Mouse (Mus musculus) gastrocnemius, postnatal 36 days (tissue): ENCODE measurements around the gene Trpt1. TPM values are rescaled to one million over a fixed set of nuclear protein-coding genes. Genes with fewer than 3 reads are reported as not detected.

Source experiments
- DNase-seq, 2 experiments: peaks; one replicate each; pipeline ENCODE4 v3.0.0; 2022
- intact Hi-C: fragments of 180-260 bp; cut with DNase I; formaldehyde crosslinking; loops from one replicate; pipeline ENCODE4 v1.15.1; 2025
- total RNA-seq, 2 experiments: library from RNA; stranded (reverse); gene quantifications; 2 replicates each; pipeline ENCODE4 v1.2.3; 2021

Trpt1 gene
- total RNA-seq, 2 experiments from 2014 or later: 21.0 to 23.2 TPM

GRCm38 (mm10) chr19:6973581-6974190, 22.2 kb upstream of the Trpt1 start:
- intact Hi-C loops: no loop called here
- no peak for DNase-seq

GRCm38 (mm10) chr19:6974211-6975205, 21.4 kb upstream of the Trpt1 start, which contains the start of gene Ppp1r14b:
Gene Ppp1r14b, plus strand, starts transcription at chr19:6974968.
- intact Hi-C loops: no loop called here
- DNase-seq: peak; percentile 81

- peak; percentile 68 to 75 for DNase-seq
- intact Hi-C loops: no loop called here
Measured at GRCm38 (mm10) chr19:6975537-6976521, 20.1 kb upstream of the Trpt1 start, which contains the start of gene Plcb3. Gene Plcb3, minus strand, starts transcription at chr19:6976470.

GRCm38 (mm10) chr19:6977759-6978638, 17.9 kb upstream of the Trpt1 start:
- no peak for DNase-seq
- intact Hi-C loops: no loop called here

- intact Hi-C loops: no loop called here
Measured at GRCm38 (mm10) chr19:6978639-6978974, 17.3 kb upstream of the Trpt1 start.

GRCm38 (mm10) chr19:6979001-6979479, 16.9 kb upstream of the Trpt1 start:
- DNase-seq: no peak
- intact Hi-C loops: no loop called here

More at GRCm38 (mm10) chr19:6978639-6978974, 17.3 kb upstream of the Trpt1 start:
- DNase-seq: no peak

- DNase-seq: peak; percentile 98 to 100
- intact Hi-C loops: no loop called here
Measured at GRCm38 (mm10) chr19:6979486-6980380, 16.2 kb upstream of the Trpt1 start.

- intact Hi-C loops: no loop called here
- DNase-seq: peak; percentile 99
Measured at GRCm38 (mm10) chr19:6980381-6981093, 15.4 kb upstream of the Trpt1 start, which contains the start of gene Fkbp2. Gene Fkbp2, minus strand, starts transcription at chr19:6980501.

- intact Hi-C loops: no loop called here
Measured at GRCm38 (mm10) chr19:6981465-6981864, 14.5 kb upstream of the Trpt1 start.

GRCm38 (mm10) chr19:6983621-6984020, 12.3 kb upstream of the Trpt1 start:
- intact Hi-C loops: no loop called here
- DNase-seq: no peak

More at GRCm38 (mm10) chr19:6981465-6981864, 14.5 kb upstream of the Trpt1 start:
- DNase-seq: no peak

GRCm38 (mm10) chr19:6985300-6985699, 10.6 kb upstream of the Trpt1 start:
- intact Hi-C loops: no loop called here

GRCm38 (mm10) chr19:6985951-6986708, 9.8 kb upstream of the Trpt1 start:
- no peak for DNase-seq

More at GRCm38 (mm10) chr19:6985300-6985699, 10.6 kb upstream of the Trpt1 start:
- no peak for DNase-seq

GRCm38 (mm10) chr19:6987061-6987903, 8.6 kb upstream of the Trpt1 start, which contains the start of gene Vegfb:
Gene Vegfb, minus strand, starts transcription at chr19:6987651.
- DNase-seq: peak; percentile 54 to 58
- intact Hi-C loops: no loop called here

More at GRCm38 (mm10) chr19:6985951-6986708, 9.8 kb upstream of the Trpt1 start:
- intact Hi-C loops: no loop called here

- intact Hi-C loops: no loop called here
Measured at GRCm38 (mm10) chr19:6987904-6988285, 8.0 kb upstream of the Trpt1 start.

GRCm38 (mm10) chr19:6989251-6989650, 6.7 kb upstream of the Trpt1 start:
- intact Hi-C loops: no loop called here
- DNase-seq: no peak

More at GRCm38 (mm10) chr19:6987904-6988285, 8.0 kb upstream of the Trpt1 start:
- no peak for DNase-seq
